Mouse (Mus musculus): ENCODE data around the gene Comt. TPM values are rescaled to one million over a fixed set of nuclear protein-coding genes. Genes with fewer than 3 reads are reported as not detected.
A peak's percentile ranks its signal among the peaks of the same experiment; 100 is the strongest.

Comt gene
- polyA plus RNA-seq (2014; fragmentation: Nextera tagmentation; extraction: Ambion mirVana), result 78.7 and 89.0 TPM in 2 replicates

GRCm38 (mm10) chr16:18426802-18427280 lies at the start of gene Comt:
Comt (minus strand) TSS chr16:18426852.
- WGBS, result 60% methylated on average over 5 of the region's 5 CpGs

GRCm38 (mm10) chr16:18474021-18474420 lies 47.4 kb upstream of the Comt start:
- Histone ChIP-seq H3K36me3 (ENCODE audit: control insufficient read depth, insufficient read depth, low read length) (peaks cover 5% of the 10 kb centered on the region), H3K4me2 (replicated peaks; ENCODE audit: low read depth, low read length) (no peak overlapping the region), H3K9me3 (ENCODE audit: control insufficient read depth, low read length) (no peaks in the 10 kb centered on the region), H3K27me3 (ENCODE audit: control insufficient read depth, insufficient read depth, low read length) (no peaks in the 10 kb centered on the region), H3K4me1 (ENCODE audit: control insufficient read depth, insufficient read depth, low read length) (peaks cover 4% of the 10 kb centered on the region; the same call in 1 of the 2 replicates), H3K27ac (ENCODE audit: low read depth, low read length) (no peak overlapping the region), H3K4me3 (ENCODE audit: low read length) (no peak overlapping the region), H3K9ac (ENCODE audit: low read depth, low read length) (no peak overlapping the region)
- WGBS, result 64% methylated on average over 2 of the region's 2 CpGs
- no peak for ATAC-seq (ENCODE audit: low FRiP score, low TSS enrichment)

More at GRCm38 (mm10) chr16:18426802-18427280, at the start of gene Comt:
- Histone ChIP-seq H3K9me3 (ENCODE audit: control insufficient read depth, low read length) (no peaks in the 10 kb centered on the region), H3K4me1 (ENCODE audit: control insufficient read depth, insufficient read depth, low read length) (peaks cover 29% of the 10 kb centered on the region), H3K4me2 (replicated peaks; ENCODE audit: low read depth, low read length) (peak within 1 kb of the TSS; percentile 85), H3K4me3 (ENCODE audit: low read length) (peak within 1 kb of the TSS; percentile 90), H3K36me3 (ENCODE audit: control insufficient read depth, insufficient read depth, low read length) (no peaks in the 10 kb centered on the region; the same call in 1 of the 2 replicates), H3K27me3 (ENCODE audit: control insufficient read depth, insufficient read depth, low read length) (no peaks in the 10 kb centered on the region), H3K9ac (ENCODE audit: low read depth, low read length) (peak within 1 kb of the TSS; percentile 91), H3K27ac (ENCODE audit: low read depth, low read length) (peak within 1 kb of the TSS; percentile 62; the same call in 1 of the 2 replicates)
- ATAC-seq (ENCODE audit: low FRiP score, low TSS enrichment), result peak; percentile 36; the same call in 1 of the 2 replicates

- no peak for ATAC-seq (ENCODE audit: low FRiP score, low TSS enrichment)
- 91% methylated on average over 8 of the region's 8 CpGs for WGBS
- no peak overlapping the region for H3K27ac ChIP-seq (ENCODE audit: low read depth, low read length)
Observed at GRCm38 (mm10) chr16:18472976-18473375, 46.3 kb upstream of the Comt start.

GRCm38 (mm10) chr16:18472416-18472815 lies 45.8 kb upstream of the Comt start:
- Histone ChIP-seq H3K27ac (ENCODE audit: low read depth, low read length) (no peak overlapping the region), H3K36me3 (ENCODE audit: control insufficient read depth, insufficient read depth, low read length) (peaks cover 5% of the 10 kb centered on the region), H3K27me3 (ENCODE audit: control insufficient read depth, insufficient read depth, low read length) (no peaks in the 10 kb centered on the region), H3K4me3 (ENCODE audit: low read length) (no peak overlapping the region), H3K4me1 (ENCODE audit: control insufficient read depth, insufficient read depth, low read length) (peaks cover 4% of the 10 kb centered on the region; the same call in 1 of the 2 replicates), H3K9ac (ENCODE audit: low read depth, low read length) (no peak overlapping the region), H3K4me2 (replicated peaks; ENCODE audit: low read depth, low read length) (no peak overlapping the region), H3K9me3 (ENCODE audit: control insufficient read depth, low read length) (no peaks in the 10 kb centered on the region)
- WGBS, result 86% methylated on average over 4 of the region's 4 CpGs
- no peak for ATAC-seq (ENCODE audit: low FRiP score, low TSS enrichment)

More at GRCm38 (mm10) chr16:18472976-18473375, 46.3 kb upstream of the Comt start:
- peaks cover 4% of the 10 kb centered on the region; the same call in 1 of the 2 replicates for H3K4me1 ChIP-seq (ENCODE audit: control insufficient read depth, insufficient read depth, low read length)
- H3K4me3 ChIP-seq (ENCODE audit: low read length), result no peak overlapping the region
- no peak overlapping the region for H3K9ac ChIP-seq (ENCODE audit: low read depth, low read length)
- peaks cover 5% of the 10 kb centered on the region for H3K36me3 ChIP-seq (ENCODE audit: control insufficient read depth, insufficient read depth, low read length)
- H3K4me2 ChIP-seq (replicated peaks; ENCODE audit: low read depth, low read length), result no peak overlapping the region
- no peaks in the 10 kb centered on the region for H3K9me3 ChIP-seq (ENCODE audit: control insufficient read depth, low read length)
- no peaks in the 10 kb centered on the region for H3K27me3 ChIP-seq (ENCODE audit: control insufficient read depth, insufficient read depth, low read length)

- Histone ChIP-seq H3K27ac (ENCODE audit: low read depth, low read length) (no peak overlapping the region), H3K4me2 (replicated peaks; ENCODE audit: low read depth, low read length) (no peak overlapping the region), H3K4me1 (ENCODE audit: control insufficient read depth, insufficient read depth, low read length) (peaks cover 4% of the 10 kb centered on the region; the same call in 1 of the 2 replicates), H3K9me3 (ENCODE audit: control insufficient read depth, low read length) (no peaks in the 10 kb centered on the region), H3K9ac (ENCODE audit: low read depth, low read length) (no peak overlapping the region), H3K27me3 (ENCODE audit: control insufficient read depth, insufficient read depth, low read length) (no peaks in the 10 kb centered on the region), H3K36me3 (ENCODE audit: control insufficient read depth, insufficient read depth, low read length) (peaks cover 5% of the 10 kb centered on the region), H3K4me3 (ENCODE audit: low read length) (no peak overlapping the region)
- ATAC-seq (ENCODE audit: low FRiP score, low TSS enrichment), result no peak
- 88% methylated on average over 6 of the region's 6 CpGs for WGBS
Observed at GRCm38 (mm10) chr16:18471976-18472375, 45.3 kb upstream of the Comt start.

- no peak overlapping the region for H3K9ac ChIP-seq (ENCODE audit: low read depth, low read length)
- no peak overlapping the region for H3K27ac ChIP-seq (ENCODE audit: low read depth, low read length)
- WGBS, result 79% methylated on average over 11 of the region's 11 CpGs
- no peaks in the 10 kb centered on the region for H3K9me3 ChIP-seq (ENCODE audit: control insufficient read depth, low read length)
- peaks cover 5% of the 10 kb centered on the region for H3K36me3 ChIP-seq (ENCODE audit: control insufficient read depth, insufficient read depth, low read length)
- no peaks in the 10 kb centered on the region for H3K27me3 ChIP-seq (ENCODE audit: control insufficient read depth, insufficient read depth, low read length)
- no peak overlapping the region for H3K4me3 ChIP-seq (ENCODE audit: low read length)
- peak; percentile 8; the same call in 1 of the 2 replicates for ATAC-seq (ENCODE audit: low FRiP score, low TSS enrichment)
- H3K4me2 ChIP-seq (replicated peaks; ENCODE audit: low read depth, low read length), result no peak overlapping the region
- H3K4me1 ChIP-seq (ENCODE audit: control insufficient read depth, insufficient read depth, low read length), result peaks cover 4% of the 10 kb centered on the region; the same call in 1 of the 2 replicates
Observed at GRCm38 (mm10) chr16:18471381-18471955, 44.8 kb upstream of the Comt start.

GRCm38 (mm10) chr16:18470829-18471228 lies 44.2 kb upstream of the Comt start:
- no peak overlapping the region for H3K27ac ChIP-seq (ENCODE audit: low read depth, low read length)
- H3K27me3 ChIP-seq (ENCODE audit: control insufficient read depth, insufficient read depth, low read length), result no peaks in the 10 kb centered on the region
- ATAC-seq (ENCODE audit: low FRiP score, low TSS enrichment), result no peak
- peaks cover 4% of the 10 kb centered on the region; the same call in 1 of the 2 replicates for H3K4me1 ChIP-seq (ENCODE audit: control insufficient read depth, insufficient read depth, low read length)
- no peak overlapping the region for H3K4me3 ChIP-seq (ENCODE audit: low read length)
- no peak overlapping the region for H3K4me2 ChIP-seq (replicated peaks; ENCODE audit: low read depth, low read length)
- WGBS, result 45% methylated on average over 1 of the region's 1 CpGs
- no peaks in the 10 kb centered on the region for H3K9me3 ChIP-seq (ENCODE audit: control insufficient read depth, low read length)
- no peak overlapping the region for H3K9ac ChIP-seq (ENCODE audit: low read depth, low read length)
- H3K36me3 ChIP-seq (ENCODE audit: control insufficient read depth, insufficient read depth, low read length), result peaks cover 3% of the 10 kb centered on the region

- Histone ChIP-seq H3K27me3 (ENCODE audit: control insufficient read depth, insufficient read depth, low read length) (peaks cover 4% of the 10 kb centered on the region; the same call in 1 of the 2 replicates), H3K4me2 (replicated peaks; ENCODE audit: low read depth, low read length) (no peak overlapping the region), H3K9me3 (ENCODE audit: control insufficient read depth, low read length) (no peaks in the 10 kb centered on the region), H3K9ac (ENCODE audit: low read depth, low read length) (no peak overlapping the region), H3K36me3 (ENCODE audit: control insufficient read depth, insufficient read depth, low read length) (no peaks in the 10 kb centered on the region; the same call in 1 of the 2 replicates), H3K27ac (ENCODE audit: low read depth, low read length) (no peak overlapping the region), H3K4me1 (ENCODE audit: control insufficient read depth, insufficient read depth, low read length) (peaks cover 11% of the 10 kb centered on the region), H3K4me3 (ENCODE audit: low read length) (no peak overlapping the region)
- ATAC-seq (ENCODE audit: low FRiP score, low TSS enrichment), result no peak
- 66% methylated on average over 3 of the region's 3 CpGs for whole genome bisulfite sequencing
Observed at GRCm38 (mm10) chr16:18464271-18464670, 37.6 kb upstream of the Comt start.

- Histone ChIP-seq H3K4me1 (ENCODE audit: control insufficient read depth, insufficient read depth, low read length) (peaks cover 17% of the 10 kb centered on the region), H3K9ac (ENCODE audit: low read depth, low read length) (no peak overlapping the region), H3K9me3 (ENCODE audit: control insufficient read depth, low read length) (no peaks in the 10 kb centered on the region), H3K27me3 (ENCODE audit: control insufficient read depth, insufficient read depth, low read length) (peaks cover 4% of the 10 kb centered on the region; the same call in 1 of the 2 replicates), H3K36me3 (ENCODE audit: control insufficient read depth, insufficient read depth, low read length) (no peaks in the 10 kb centered on the region; the same call in 1 of the 2 replicates), H3K27ac (ENCODE audit: low read depth, low read length) (no peak overlapping the region), H3K4me2 (replicated peaks; ENCODE audit: low read depth, low read length) (no peak overlapping the region), H3K4me3 (ENCODE audit: low read length) (no peak overlapping the region)
- WGBS, result 43% methylated on average over 8 of the region's 8 CpGs
- ATAC-seq (ENCODE audit: low FRiP score, low TSS enrichment), result no peak
Observed at GRCm38 (mm10) chr16:18462598-18462997, 35.9 kb upstream of the Comt start.

All from kidney, embryonic 14.5 days (tissue).